Mouse (Mus musculus): ENCODE measurements around the gene Pck2. TPM values are rescaled to one million over a fixed set of nuclear protein-coding genes. Genes with fewer than 3 reads are reported as not detected.

Gene Pck2
- polyA plus RNA-seq, 1 experiment: 252 TPM

DNA sequence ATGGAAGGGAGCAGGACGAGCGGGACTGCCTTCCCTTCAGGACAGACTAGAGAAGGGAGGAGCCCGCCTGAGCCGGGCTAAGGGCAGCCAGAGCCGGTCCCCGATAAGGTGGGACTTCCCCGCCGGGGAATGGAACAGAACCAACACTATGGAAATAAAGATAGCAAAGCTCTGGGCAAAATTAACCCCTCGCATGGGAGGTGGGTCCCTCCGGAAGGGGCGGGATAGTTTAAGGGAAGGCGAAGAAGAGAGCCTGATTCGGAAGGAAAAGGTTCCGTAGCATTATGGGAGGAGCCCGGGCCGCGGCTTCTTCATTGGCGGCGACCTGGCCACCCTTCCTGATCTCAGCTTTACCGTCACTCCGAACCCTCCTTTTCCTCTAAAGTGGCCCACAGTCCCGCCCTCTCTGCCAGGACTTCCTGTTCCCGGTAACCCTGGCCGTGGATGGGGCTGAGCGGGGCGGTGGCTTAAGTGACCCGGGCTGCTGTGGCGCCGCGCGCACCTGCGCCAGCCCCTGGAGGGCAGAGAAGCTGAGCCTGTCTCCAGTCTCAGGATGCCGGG is 51.3 kb downstream of the Pck2 start, which contains the start of gene Rnf31:
Rnf31 (plus strand) TSS at position 378 of the 561 bp plus-strand sequence.
- Histone ChIP-seq H3K27me3 (ENCODE audit: control insufficient read depth, insufficient read depth, insufficient read length) (no peaks in the 10 kb centered on the region), H3K36me3 (ENCODE audit: control insufficient read depth, insufficient read depth) (peaks cover 6% of the 10 kb centered on the region), H3K4me2 (ENCODE audit: low read depth) (peak within 1 kb of the TSS; percentile 87), H3ac (ENCODE audit: control insufficient read depth, insufficient read length) (peak within 1 kb of the TSS; percentile 46), H3K79me2 (ENCODE audit: control insufficient read depth, insufficient read depth) (peaks cover 18% of the 10 kb centered on the region), H3K4me3 (peak within 1 kb of the TSS; percentile 89)
- TF ChIP-seq MYOD1 (IDR thresholded peaks at IDR 0.05; ENCODE audit: control insufficient read depth in 1 of 3, insufficient read length in 2 of 3, low read depth in 2 of 3) (peak in 1 of 3 experiments; percentile 36), MYOG (IDR thresholded peaks at IDR 0.05; ENCODE audit: control insufficient read depth in 1 of 3, insufficient read depth in 1 of 3, insufficient read length in 2 of 3, low read depth in 2 of 3) (no peak), TCF12 (IDR thresholded peaks at IDR 0.05; ENCODE audit: insufficient read depth, poor library complexity, severe bottlenecking) (no peak), TCF3 (IDR thresholded peaks at IDR 0.05; ENCODE audit: insufficient read length, low read depth) (no peak), POLR2A (IDR thresholded peaks at IDR 0.05; ENCODE audit: insufficient read length, low read depth) (peak; percentile 82), USF1 (IDR thresholded peaks at IDR 0.05; ENCODE audit: low read depth) (no peak), SRF (IDR thresholded peaks at IDR 0.05; ENCODE audit: control insufficient read depth, insufficient read length, low read depth) (peak; percentile 52), POLR2AphosphoS2 (IDR thresholded peaks at IDR 0.05; ENCODE audit: insufficient read length, low read depth) (no peak), REST (IDR thresholded peaks at IDR 0.05; ENCODE audit: insufficient read depth, insufficient read length) (no peak), MAX (IDR thresholded peaks at IDR 0.05; ENCODE audit: low read depth) (no peak), E2F4 (IDR thresholded peaks at IDR 0.05; ENCODE audit: insufficient read depth) (no peak), CEBPB (IDR thresholded peaks at IDR 0.05; ENCODE audit: insufficient read depth, poor library complexity, severe bottlenecking) (no peak)

DNA sequence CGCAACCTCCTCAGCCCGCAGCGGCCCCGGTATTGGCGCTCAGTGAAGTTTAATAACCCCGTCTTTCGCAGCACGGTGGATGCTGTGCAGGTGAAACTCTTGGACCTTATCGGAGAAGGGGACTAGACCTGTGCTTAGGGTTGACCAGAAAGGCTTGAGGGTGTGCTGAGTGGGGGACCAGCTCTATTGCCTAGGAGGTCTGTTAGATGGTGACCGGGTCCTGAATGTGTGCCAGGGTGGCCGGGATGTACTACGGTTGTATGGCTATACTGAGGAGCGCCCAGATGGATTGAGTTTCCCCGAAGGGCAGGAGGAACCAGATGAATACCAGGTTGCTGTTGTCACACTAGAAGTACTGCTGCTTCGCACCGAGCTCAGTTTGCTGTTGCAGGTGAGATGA is 52.2 kb downstream of the Pck2 start:
- peak overlapping the region; percentile 46 for H3ac ChIP-seq (ENCODE audit: control insufficient read depth, insufficient read length)
- peak overlapping the region; percentile 80 for H3K4me2 ChIP-seq (ENCODE audit: low read depth)
- H3K27me3 ChIP-seq (ENCODE audit: control insufficient read depth, insufficient read depth, insufficient read length): no peaks in the 10 kb centered on the region
- TF ChIP-seq E2F4 (IDR thresholded peaks at IDR 0.05; ENCODE audit: insufficient read depth) (no peak), CEBPB (IDR thresholded peaks at IDR 0.05; ENCODE audit: insufficient read depth, poor library complexity, severe bottlenecking) (no peak), TCF3 (IDR thresholded peaks at IDR 0.05; ENCODE audit: insufficient read length, low read depth) (no peak), MAX (IDR thresholded peaks at IDR 0.05; ENCODE audit: low read depth) (no peak), REST (IDR thresholded peaks at IDR 0.05; ENCODE audit: insufficient read depth, insufficient read length) (no peak), SRF (IDR thresholded peaks at IDR 0.05; ENCODE audit: control insufficient read depth, insufficient read length, low read depth) (no peak), POLR2A (IDR thresholded peaks at IDR 0.05; ENCODE audit: insufficient read length, low read depth) (no peak), POLR2AphosphoS2 (IDR thresholded peaks at IDR 0.05; ENCODE audit: insufficient read length, low read depth) (no peak), MYOG (IDR thresholded peaks at IDR 0.05; ENCODE audit: control insufficient read depth in 1 of 3, insufficient read depth in 1 of 3, insufficient read length in 2 of 3, low read depth in 2 of 3) (no peak), MYOD1 (IDR thresholded peaks at IDR 0.05; ENCODE audit: control insufficient read depth in 1 of 3, insufficient read length in 2 of 3, low read depth in 2 of 3) (no peak), TCF12 (IDR thresholded peaks at IDR 0.05; ENCODE audit: insufficient read depth, poor library complexity, severe bottlenecking) (no peak)
- peaks cover 6% of the 10 kb centered on the region for H3K36me3 ChIP-seq (ENCODE audit: control insufficient read depth, insufficient read depth)
- H3K79me2 ChIP-seq (ENCODE audit: control insufficient read depth, insufficient read depth): peaks cover 18% of the 10 kb centered on the region
- H3K4me3 ChIP-seq: peak overlapping the region; percentile 89

- TF ChIP-seq MAX (IDR thresholded peaks at IDR 0.05; ENCODE audit: low read depth): no peak
- no peak for TF ChIP-seq TCF12 (IDR thresholded peaks at IDR 0.05; ENCODE audit: insufficient read depth, poor library complexity, severe bottlenecking)
- no peak for TF ChIP-seq E2F4 (IDR thresholded peaks at IDR 0.05; ENCODE audit: insufficient read depth)
- no peak for TF ChIP-seq MYOD1 (IDR thresholded peaks at IDR 0.05; ENCODE audit: control insufficient read depth in 1 of 3, insufficient read length in 2 of 3, low read depth in 2 of 3)
- Histone ChIP-seq H3K36me3 (ENCODE audit: control insufficient read depth, insufficient read depth) (peaks cover 16% of the 10 kb centered on the region), H3K79me2 (ENCODE audit: control insufficient read depth, insufficient read depth) (peaks cover 18% of the 10 kb centered on the region), H3K4me3 (no peak overlapping the region), H3ac (ENCODE audit: control insufficient read depth, insufficient read length) (no peak overlapping the region), H3K27me3 (ENCODE audit: control insufficient read depth, insufficient read depth, insufficient read length) (no peaks in the 10 kb centered on the region), H3K4me2 (ENCODE audit: low read depth) (no peak overlapping the region)
These were observed 56.1 kb downstream of the Pck2 start for GRCm38 (mm10) chr14:55596036-55596690.

GRCm38 (mm10) chr14:55598521-55599390 is 58.7 kb downstream of the Pck2 start:
- peaks cover 22% of the 10 kb centered on the region for H3K36me3 ChIP-seq (ENCODE audit: control insufficient read depth, insufficient read depth)
- H3K4me2 ChIP-seq (ENCODE audit: low read depth): no peak overlapping the region
- peaks cover under 1% of the 10 kb centered on the region for H3K79me2 ChIP-seq (ENCODE audit: control insufficient read depth, insufficient read depth)
- H3K27me3 ChIP-seq (ENCODE audit: control insufficient read depth, insufficient read depth, insufficient read length): no peaks in the 10 kb centered on the region
- TF ChIP-seq USF1 (IDR thresholded peaks at IDR 0.05; ENCODE audit: low read depth) (no peak), MAX (IDR thresholded peaks at IDR 0.05; ENCODE audit: low read depth) (no peak), TCF3 (IDR thresholded peaks at IDR 0.05; ENCODE audit: insufficient read length, low read depth) (no peak), REST (IDR thresholded peaks at IDR 0.05; ENCODE audit: insufficient read depth, insufficient read length) (no peak), MYOG (IDR thresholded peaks at IDR 0.05; ENCODE audit: control insufficient read depth in 1 of 3, insufficient read depth in 1 of 3, insufficient read length in 2 of 3, low read depth in 2 of 3) (no peak), CEBPB (IDR thresholded peaks at IDR 0.05; ENCODE audit: insufficient read depth, poor library complexity, severe bottlenecking) (no peak), POLR2AphosphoS2 (IDR thresholded peaks at IDR 0.05; ENCODE audit: insufficient read length, low read depth) (no peak), E2F4 (IDR thresholded peaks at IDR 0.05; ENCODE audit: insufficient read depth) (no peak), POLR2A (IDR thresholded peaks at IDR 0.05; ENCODE audit: insufficient read length, low read depth) (no peak), MYOD1 (IDR thresholded peaks at IDR 0.05; ENCODE audit: control insufficient read depth in 1 of 3, insufficient read length in 2 of 3, low read depth in 2 of 3) (no peak), SRF (IDR thresholded peaks at IDR 0.05; ENCODE audit: control insufficient read depth, insufficient read length, low read depth) (no peak)
- no peak overlapping the region for H3K4me3 ChIP-seq
- no peak overlapping the region for H3ac ChIP-seq (ENCODE audit: control insufficient read depth, insufficient read length)

Other genes starting within 250 kb of the Pck2 start
- gene Dhrs4, start 61.5 kb upstream of the Pck2 start, polyA plus RNA-seq (2012; fragmentation: generic; extraction: Trizol): 29.6 TPM
- gene Carmil3, start 49.6 kb upstream of the Pck2 start, polyA plus RNA-seq (2012; fragmentation: generic; extraction: Trizol): 0.08 TPM
- not detected for gene Cpne6, start 29.8 kb upstream of the Pck2 start, polyA plus RNA-seq (2012; fragmentation: generic; extraction: Trizol)
- not detected for gene Nrl, start 15.3 kb upstream of the Pck2 start, polyA plus RNA-seq (2012; fragmentation: generic; extraction: Trizol)
- 38.7 TPM for gene Dcaf11, start 19.7 kb downstream of the Pck2 start, polyA plus RNA-seq (2012; fragmentation: generic; extraction: Trizol)
- 0.48 TPM for gene A730061H03Rik, start 20.1 kb downstream of the Pck2 start, polyA plus RNA-seq (2012; fragmentation: generic; extraction: Trizol)
- gene Fitm1, start 35.4 kb downstream of the Pck2 start, polyA plus RNA-seq (2012; fragmentation: generic; extraction: Trizol): 12.8 TPM
- gene Psme1, start 37.9 kb downstream of the Pck2 start, polyA plus RNA-seq (2012; fragmentation: generic; extraction: Trizol): 81.7 TPM
- gene Emc9, start 45.0 kb downstream of the Pck2 start, polyA plus RNA-seq (2012; fragmentation: generic; extraction: Trizol): 18.5 TPM
- 139 TPM for gene Psme2, start 50.8 kb downstream of the Pck2 start, polyA plus RNA-seq (2012; fragmentation: generic; extraction: Trizol)
- gene Rnf31, start 51.4 kb downstream of the Pck2 start, polyA plus RNA-seq (2012; fragmentation: generic; extraction: Trizol): 11.2 TPM
- gene Irf9, start 63.3 kb downstream of the Pck2 start, polyA plus RNA-seq (2012; fragmentation: generic; extraction: Trizol): 4.0 TPM
- not detected for gene Rec8, start 77.8 kb downstream of the Pck2 start, polyA plus RNA-seq (2012; fragmentation: generic; extraction: Trizol)
- gene Ipo4, start 95.7 kb downstream of the Pck2 start, polyA plus RNA-seq (2012; fragmentation: generic; extraction: Trizol): 109 TPM
- gene Gm49378, start 97.6 kb downstream of the Pck2 start, polyA plus RNA-seq (2012; fragmentation: generic; extraction: Trizol): 0.17 TPM
- 57.9 TPM for gene Tm9sf1, start 103.5 kb downstream of the Pck2 start, polyA plus RNA-seq (2012; fragmentation: generic; extraction: Trizol)
- 0.18 TPM for gene Tssk4, start 109.9 kb downstream of the Pck2 start, polyA plus RNA-seq (2012; fragmentation: generic; extraction: Trizol)
- 21.3 TPM for gene Mdp1, start 120.2 kb downstream of the Pck2 start, polyA plus RNA-seq (2012; fragmentation: generic; extraction: Trizol)
- gene Gmpr2, start 131.7 kb downstream of the Pck2 start, polyA plus RNA-seq (2012; fragmentation: generic; extraction: Trizol): 11.9 TPM
- gene Nedd8, start 131.9 kb downstream of the Pck2 start, polyA plus RNA-seq (2012; fragmentation: generic; extraction: Trizol): 361 TPM
- gene Tinf2, start 141.6 kb downstream of the Pck2 start, polyA plus RNA-seq (2012; fragmentation: generic; extraction: Trizol): 12.0 TPM
- 0.06 TPM for gene Tgm1, start 173.7 kb downstream of the Pck2 start, polyA plus RNA-seq (2012; fragmentation: generic; extraction: Trizol)
- gene Rabggta, start 182.0 kb downstream of the Pck2 start, polyA plus RNA-seq (2012; fragmentation: generic; extraction: Trizol): 18.4 TPM
- gene Dhrs1, start 205.4 kb downstream of the Pck2 start, polyA plus RNA-seq (2012; fragmentation: generic; extraction: Trizol): 76.3 TPM
- gene Nop9, start 205.4 kb downstream of the Pck2 start, polyA plus RNA-seq (2012; fragmentation: generic; extraction: Trizol): 24.9 TPM
- 0.17 TPM for gene Cideb, start 218.2 kb downstream of the Pck2 start, polyA plus RNA-seq (2012; fragmentation: generic; extraction: Trizol)
- 0.01 TPM for gene Ltb4r2, start 221.2 kb downstream of the Pck2 start, polyA plus RNA-seq (2012; fragmentation: generic; extraction: Trizol)
- gene Ltb4r1, start 225.7 kb downstream of the Pck2 start, polyA plus RNA-seq (2012; fragmentation: generic; extraction: Trizol): 0.04 TPM
- 0.06 TPM for gene Adcy4, start 243.8 kb downstream of the Pck2 start, polyA plus RNA-seq (2012; fragmentation: generic; extraction: Trizol)
- gene Ripk3, start 248.6 kb downstream of the Pck2 start, polyA plus RNA-seq (2012; fragmentation: generic; extraction: Trizol): 0.28 TPM

Measured in myocyte (in vitro differentiated cells).